Mouse (Mus musculus) lung, adult 2 months (tissue): ENCODE measurements around the gene Sema4g.

Experiments
- CTCF ChIP-seq: fragments of 200-500 bp; IDR thresholded peaks from 2 replicates; pipeline ENCODE4 v1.5.1; 2011; ENCODE audit warnings: mild to moderate bottlenecking, low read length, control low read depth; ENCODE audit not compliant: insufficient read depth
- POLR2A ChIP-seq: fragments of 200-500 bp; IDR thresholded peaks from 2 replicates; pipeline ENCODE4 v1.6.1; 2011; ENCODE audit warnings: low read depth, mild to moderate bottlenecking, control low read depth, low read length, borderline replicate concordance; ENCODE audit errors: extremely low read depth

DNA sequence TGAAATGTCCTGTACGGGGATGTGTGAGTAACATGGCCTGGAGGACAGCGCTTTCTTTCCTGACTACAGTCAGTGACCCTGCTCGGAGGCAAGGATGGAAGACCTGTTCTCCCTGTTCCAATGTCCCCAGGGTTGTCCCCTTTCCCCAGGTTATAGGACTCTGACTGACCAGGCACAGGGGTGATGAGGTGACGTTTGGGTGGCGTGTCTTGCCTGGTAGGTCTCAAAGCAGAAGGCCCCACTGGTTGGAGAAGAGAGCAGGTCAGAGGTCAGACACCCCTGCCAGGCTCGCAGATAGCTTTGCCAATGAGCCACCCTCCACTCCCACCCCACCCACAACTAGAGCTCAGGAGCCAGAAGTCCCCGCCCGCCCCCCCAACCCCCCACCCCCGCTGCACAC is 40.7 kb downstream of the Sema4g start:
- TF ChIP-seq CTCF = no peak
- no peak for TF ChIP-seq POLR2A
